8 mouse cellular contexts compared by ENCODE assay signal in genomic region chr5:134235111-134235510, GRCm38 (mm10). TPM values are rescaled to one million over a fixed set of nuclear protein-coding genes. Genes with fewer than 3 reads are reported as not detected.
DNase-seq lines count a peak whose midpoint lies in the region; ATAC-seq and TF ChIP-seq lines count a peak whose summit lies in the region.

No protein-coding gene starts in this region.

- WGBS in lung, adult 2 months: 21% methylated on average over 6 of the region's 6 CpGs
- 20% methylated on average over 6 of the region's 6 CpGs for WGBS in stomach, embryonic 14.5 days

- intact Hi-C loops in left cerebral cortex, postnatal 4 days (cut with DNase I): no loop called here

- no peak overlapping the region for H3K4me2 ChIP-seq in stomach, embryonic 14.5 days (replicated peaks; ENCODE audit: low read depth, low read length)

- no peak overlapping the region for H3K9ac ChIP-seq in stomach, embryonic 14.5 days (replicated peaks; ENCODE audit: low read depth, low read length)

- peak overlapping the region; percentile 56; the same call in 1 of the 2 replicates for H3K27ac ChIP-seq in stomach, embryonic 14.5 days (ENCODE audit: low read length)

- peak; percentile 27 for DNase-seq in CD4-positive, CD25-positive, alpha-beta regulatory T cell, adult 2 months (ENCODE audit: low read depth, low spot score)
- peak; percentile 37 to 46 for DNase-seq in lung, adult 18-20 months
- no peak for DNase-seq in lung, adult 2 months
- peak; percentile 61 for DNase-seq in heart, postnatal 4 days
- peak; percentile 47 for DNase-seq in left cerebral cortex, postnatal 4 days
- no peak for DNase-seq in spleen, postnatal 10 days (ENCODE audit: low spot score in 2 of 2)

- TF ChIP-seq POLR2A in lung, adult 2 months (IDR thresholded peaks at IDR 0.05; ENCODE audit: borderline replicate concordance, extremely low read depth, low read depth, low read length): no peak

- H3K27me3 ChIP-seq in stomach, embryonic 14.5 days (ENCODE audit: control insufficient read depth, insufficient read depth, low read length): no peaks in the 10 kb centered on the region

- H3K9me3 ChIP-seq in stomach, embryonic 14.5 days (ENCODE audit: control insufficient read depth, low read depth, low read length): no peaks in the 10 kb centered on the region

- no peak overlapping the region for H3K4me3 ChIP-seq in lung, adult 2 months (replicated peaks; ENCODE audit: extremely low read depth, low read depth, low read length)
- no peak overlapping the region for H3K4me3 ChIP-seq in stomach, embryonic 14.5 days (ENCODE audit: low read depth, low read length)

- no peak for ATAC-seq in CD4-positive, CD25-positive, alpha-beta regulatory T cell, adult 4 months
- no peak for ATAC-seq in stomach, embryonic 14.5 days (ENCODE audit: insufficient number of reproducible peaks, insufficient read depth, low FRiP score, low read depth)

- H3K36me3 ChIP-seq in stomach, embryonic 14.5 days (ENCODE audit: control insufficient read depth, insufficient read depth, low read length): peaks cover 43% of the 10 kb centered on the region

- peaks cover 29% of the 10 kb centered on the region for H3K4me1 ChIP-seq in lung, adult 2 months (ENCODE audit: control insufficient read depth, insufficient read depth, low read length)
- H3K4me1 ChIP-seq in stomach, embryonic 14.5 days (ENCODE audit: control insufficient read depth, insufficient read depth, low read length): peaks cover 25% of the 10 kb centered on the region; the same call in 1 of the 2 replicates

- no peak for TF ChIP-seq CTCF in lung, adult 2 months (IDR thresholded peaks at IDR 0.05; ENCODE audit: insufficient read depth, low read length)

RNA-seq across cellular contexts. Expression of gene Ncf1, which starts 5.7 kb away (rescaled TPM):
- polyA plus RNA-seq in CD4-positive, CD25-positive, alpha-beta regulatory T cell, adult 4 months (2017; shearing (Covaris generic)): 10 to 100 TPM in 1 of 2 experiments, 1 to 10 TPM in 1; 8.8 to 15.8 TPM
- polyA plus RNA-seq in lung, adult 2 months (2012; rRNA removed): 32.0 and 37.8 TPM in 2 replicates
- total RNA-seq in heart, postnatal 4 days (2021): 1 to 10 TPM; 2.1 to 2.5 TPM
- 1 to 10 TPM; 2.5 to 3.7 TPM for total RNA-seq in left cerebral cortex, postnatal 4 days (2021)
- polyA plus RNA-seq in stomach, embryonic 14.5 days (2014; fragmentation: Nextera tagmentation; extraction: Ambion mirVana): 4.3 and 4.5 TPM in 2 replicates

RNA-seq across cellular contexts. Expression of gene Gtf2ird2, which starts 51.3 kb away (rescaled TPM):
- 1 to 10 TPM; 6.4 to 6.7 TPM for polyA plus RNA-seq in CD4-positive, CD25-positive, alpha-beta regulatory T cell, adult 4 months (2017; shearing (Covaris generic))
- polyA plus RNA-seq in lung, adult 2 months (2012; rRNA removed): 5.2 and 5.4 TPM in 2 replicates
- total RNA-seq in heart, postnatal 4 days (2021): 1 to 10 TPM; 6.9 to 9.3 TPM
- total RNA-seq in left cerebral cortex, postnatal 4 days (2021): 10 to 100 TPM; 16.5 to 19.4 TPM
- 8.5 and 10.1 TPM in 2 replicates for polyA plus RNA-seq in stomach, embryonic 14.5 days (2014; fragmentation: Nextera tagmentation; extraction: Ambion mirVana)

RNA-seq across cellular contexts. Expression of gene Rcc1l, which starts 58.5 kb away (rescaled TPM):
- 1 to 10 TPM; 1.7 to 2.6 TPM for polyA plus RNA-seq in CD4-positive, CD25-positive, alpha-beta regulatory T cell, adult 4 months (2017; shearing (Covaris generic))
- 12.5 and 13.3 TPM in 2 replicates for polyA plus RNA-seq in lung, adult 2 months (2012; rRNA removed)
- 10 to 100 TPM; 26.9 to 30.6 TPM for total RNA-seq in heart, postnatal 4 days (2021)
- total RNA-seq in left cerebral cortex, postnatal 4 days (2021): 10 to 100 TPM; 21.2 to 23.2 TPM
- polyA plus RNA-seq in stomach, embryonic 14.5 days (2014; fragmentation: Nextera tagmentation; extraction: Ambion mirVana): 23.3 and 23.8 TPM in 2 replicates

Comparison
In these comparisons a context has a peak if more than half of its experiments do, and no peak if none do; other contexts are left out.
1. DNase-seq: peak in CD4-positive, CD25-positive, alpha-beta regulatory T cell, adult 2 months (single experiment), lung, adult 18-20 months (2 of 2), heart, postnatal 4 days (single experiment) and left cerebral cortex, postnatal 4 days (single experiment); none in lung, adult 2 months (single experiment) and spleen, postnatal 10 days (0 of 2).